Mouse (Mus musculus) stomach, embryonic 15.5 days (tissue): Measurements from ENCODE around the gene Ndufa13. TPM values are rescaled to one million over a fixed set of nuclear protein-coding genes. Genes with fewer than 3 reads are reported as not detected.
"Not testable (repeated sequence)": the region's sequence is repeated elsewhere in the genome, so short reads cannot be mapped to it uniquely, and the experiment has no call there.

Source experiments
- ATAC-seq: fragments of 200-750 bp; cut with Nextera tagmentation; 2 replicates; pipeline ENCODE4 v1.8.0; 2017; ENCODE audit warnings: low read depth, moderate number of reproducible peaks, moderate TSS enrichment; ENCODE audit not compliant: insufficient read depth, low FRiP score
- H3K27ac ChIP-seq: fragments of 300-500 bp; sonication (generic); 2 replicates; pipeline ENCODE4 v1.5.1; 2015; ENCODE audit warnings: mild to moderate bottlenecking, inconsistent platforms
- H3K27me3 ChIP-seq: fragments of 300-500 bp; sonication (generic); replicated peaks from 2 replicates; pipeline ENCODE4 v1.6.1; 2015; ENCODE audit warnings: inconsistent platforms
- H3K36me3 ChIP-seq: fragments of 300-500 bp; sonication (generic); 2 replicates; pipeline ENCODE4 v1.6.1; 2015; ENCODE audit warnings: inconsistent platforms
- H3K4me1 ChIP-seq: fragments of 300-500 bp; sonication (generic); 2 replicates; pipeline ENCODE4 v1.6.1; 2015; ENCODE audit warnings: inconsistent platforms
- H3K4me2 ChIP-seq: fragments of 300-500 bp; sonication (generic); 2 replicates; pipeline ENCODE4 v1.6.1; 2015; ENCODE audit warnings: mild to moderate bottlenecking, inconsistent platforms
- H3K4me3 ChIP-seq: fragments of 300-500 bp; sonication (generic); replicated peaks from 2 replicates; pipeline ENCODE4 v1.5.1; 2015; ENCODE audit warnings: inconsistent platforms
- H3K9ac ChIP-seq: fragments of 300-500 bp; sonication (generic); 2 replicates; pipeline ENCODE4 v1.6.1; 2015; ENCODE audit warnings: inconsistent platforms
- H3K9me3 ChIP-seq: fragments of 300-500 bp; sonication (generic); 2 replicates; pipeline ENCODE4 v1.6.1; 2016; ENCODE audit warnings: inconsistent platforms
- WGBS: fragments of 180-500 bp; shearing (Covaris S2); methylation state at CpG from one replicate; pipeline ENCODE4 v1.1.7; 2015; 5-methylcytosine and 5-hydroxymethylcytosine counted together
- polyA plus RNA-seq: library from polyadenylated mRNA; unstranded; fragments of >200 nt; fragmentation: Nextera tagmentation; extraction: Ambion mirVana; gene quantifications from 2 replicates; pipeline ENCODE4 v1.2.1, GENCODE M21; 2015

The Ndufa13 gene
- polyA plus RNA-seq, result 183 and 190 TPM in 2 replicates

- WGBS, result 2% methylated on average over 89 of the region's 89 CpGs
- H3K9ac ChIP-seq, result peak within 1 kb of the TSS; percentile 62
- H3K4me1 ChIP-seq, result peaks cover 22% of the 10 kb centered on the region
Measured at GRCm38 (mm10) chr8:69902163-69903062, at the start of gene Ndufa13, which contains the start of the genes Tssk6 and Yjefn3. TSS of gene Ndufa13 (minus strand) at chr8:69902558. TSS of gene Tssk6 (plus strand) at chr8:69902184. TSS of gene Yjefn3 (minus strand) at chr8:69902712.

DNA sequence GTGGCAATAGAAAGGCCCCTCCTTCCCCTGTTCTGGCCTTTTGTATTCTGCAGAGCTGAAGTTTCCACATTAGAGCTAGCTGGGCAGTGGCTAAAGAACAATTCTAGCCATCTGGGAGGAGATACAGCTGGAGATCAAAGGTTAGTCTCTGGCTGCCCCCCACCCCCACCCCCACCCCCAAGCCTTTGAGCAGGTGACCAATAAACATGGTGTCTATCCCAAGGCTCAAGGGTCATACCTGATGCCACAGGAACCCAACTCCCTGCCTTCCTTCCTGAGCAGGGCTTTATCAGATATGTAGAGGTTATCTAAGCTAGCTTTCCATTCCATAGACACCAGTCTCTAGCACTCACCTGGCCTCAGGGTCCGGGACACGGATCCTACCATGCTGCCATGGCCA lies 47.9 kb upstream of the Ndufa13 start:
- Histone ChIP-seq H3K27me3 (no peaks in the 10 kb centered on the region), H3K36me3 (no peaks in the 10 kb centered on the region), H3K9ac (no peak overlapping the region), H3K27ac (no peak overlapping the region), H3K9me3 (no peaks in the 10 kb centered on the region), H3K4me3 (no peak overlapping the region), H3K4me2 (no peak overlapping the region), H3K4me1 (no peaks in the 10 kb centered on the region; the same call in 1 of the 2 replicates)
- WGBS, result 93% methylated on average over 2 of the region's 2 CpGs
- ATAC-seq, result no peak

More at GRCm38 (mm10) chr8:69902163-69903062, at the start of gene Ndufa13, which contains the start of the genes Tssk6 and Yjefn3:
- no peaks in the 10 kb centered on the region for H3K9me3 ChIP-seq
- peak within 1 kb of the TSS; percentile 96 for H3K4me2 ChIP-seq
- 0 out of 2 replicates have a peak, but pooled peaks cover under 1% of the 10 kb centered on the region for H3K36me3 ChIP-seq
- peak within 1 kb of the TSS; percentile 80 for H3K4me3 ChIP-seq
- H3K27ac ChIP-seq, result peak within 1 kb of the TSS; percentile 96
- H3K27me3 ChIP-seq, result no peaks in the 10 kb centered on the region
- ATAC-seq, result peak; percentile 28

DNA sequence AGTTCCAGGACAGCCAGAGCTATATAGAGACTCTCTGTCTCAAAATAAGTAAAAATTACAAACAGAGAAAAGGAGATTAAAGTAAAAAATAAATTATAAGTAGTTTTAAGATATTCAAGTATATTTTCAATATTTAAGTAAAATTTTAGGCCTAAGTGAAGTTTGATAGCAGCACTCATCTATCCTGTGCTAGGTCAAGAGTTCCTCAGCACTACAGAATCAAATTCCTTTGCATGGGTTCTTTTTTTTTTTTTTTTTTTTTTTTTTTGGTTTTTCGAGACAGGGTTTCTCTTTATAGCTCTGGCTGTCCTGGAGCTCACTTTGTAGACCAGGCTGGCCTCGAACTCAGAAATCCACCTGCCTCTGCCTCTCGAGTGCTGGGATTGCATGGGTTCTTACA lies 40.1 kb upstream of the Ndufa13 start:
- H3K36me3 ChIP-seq, H3K4me3 ChIP-seq, ATAC-seq, H3K9ac ChIP-seq, H3K27ac ChIP-seq, H3K4me2 ChIP-seq, H3K9me3 ChIP-seq, H3K27me3 ChIP-seq: not testable (repeated sequence)
- H3K4me1 ChIP-seq, result peaks cover 12% of the 10 kb centered on the region; the same call in 1 of the 2 replicates
- 82% methylated on average over 3 of the region's 3 CpGs for WGBS

DNA sequence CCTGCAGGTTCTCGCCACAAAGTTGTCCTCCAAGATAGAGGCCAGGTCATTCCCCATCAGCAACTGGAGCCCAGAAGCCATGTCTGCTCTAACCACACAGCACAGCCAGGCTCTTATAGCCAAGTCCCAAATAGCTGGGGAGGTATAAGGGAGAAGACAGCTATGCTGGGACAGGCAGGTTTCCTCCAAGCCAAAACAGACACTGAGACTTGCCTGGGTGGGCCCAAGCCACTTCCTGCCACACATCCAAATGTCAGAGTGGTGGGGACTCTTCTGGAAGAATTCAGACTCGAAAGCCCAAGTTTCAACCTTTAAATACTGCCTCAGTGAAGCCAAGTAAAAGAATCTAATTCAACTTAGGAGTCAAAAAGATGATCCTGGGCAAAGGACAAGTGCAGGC lies 38.0 kb upstream of the Ndufa13 start:
- no peak for ATAC-seq
- H3K9me3 ChIP-seq, result no peaks in the 10 kb centered on the region
- no peak overlapping the region for H3K9ac ChIP-seq
- no peaks in the 10 kb centered on the region for H3K27me3 ChIP-seq
- no peak overlapping the region for H3K27ac ChIP-seq
- no peak overlapping the region for H3K4me2 ChIP-seq
- no peak overlapping the region for H3K4me3 ChIP-seq
- 80% methylated on average over 2 of the region's 2 CpGs for WGBS
- H3K4me1 ChIP-seq, result peaks cover 26% of the 10 kb centered on the region
- H3K36me3 ChIP-seq, result no peaks in the 10 kb centered on the region

GRCm38 (mm10) chr8:69939633-69940032 lies 37.3 kb upstream of the Ndufa13 start:
- H3K9me3 ChIP-seq, result no peaks in the 10 kb centered on the region
- peak; percentile 50; the same call in 1 of the 2 replicates for ATAC-seq
- no peaks in the 10 kb centered on the region for H3K27me3 ChIP-seq
- H3K4me2 ChIP-seq, result no peak overlapping the region
- WGBS, result 25% methylated on average over 3 of the region's 3 CpGs
- H3K36me3 ChIP-seq, result peaks cover 4% of the 10 kb centered on the region; the same call in 1 of the 2 replicates
- H3K4me3 ChIP-seq, result no peak overlapping the region
- no peak overlapping the region for H3K27ac ChIP-seq
- H3K9ac ChIP-seq, result no peak overlapping the region
- H3K4me1 ChIP-seq, result peaks cover 27% of the 10 kb centered on the region

DNA sequence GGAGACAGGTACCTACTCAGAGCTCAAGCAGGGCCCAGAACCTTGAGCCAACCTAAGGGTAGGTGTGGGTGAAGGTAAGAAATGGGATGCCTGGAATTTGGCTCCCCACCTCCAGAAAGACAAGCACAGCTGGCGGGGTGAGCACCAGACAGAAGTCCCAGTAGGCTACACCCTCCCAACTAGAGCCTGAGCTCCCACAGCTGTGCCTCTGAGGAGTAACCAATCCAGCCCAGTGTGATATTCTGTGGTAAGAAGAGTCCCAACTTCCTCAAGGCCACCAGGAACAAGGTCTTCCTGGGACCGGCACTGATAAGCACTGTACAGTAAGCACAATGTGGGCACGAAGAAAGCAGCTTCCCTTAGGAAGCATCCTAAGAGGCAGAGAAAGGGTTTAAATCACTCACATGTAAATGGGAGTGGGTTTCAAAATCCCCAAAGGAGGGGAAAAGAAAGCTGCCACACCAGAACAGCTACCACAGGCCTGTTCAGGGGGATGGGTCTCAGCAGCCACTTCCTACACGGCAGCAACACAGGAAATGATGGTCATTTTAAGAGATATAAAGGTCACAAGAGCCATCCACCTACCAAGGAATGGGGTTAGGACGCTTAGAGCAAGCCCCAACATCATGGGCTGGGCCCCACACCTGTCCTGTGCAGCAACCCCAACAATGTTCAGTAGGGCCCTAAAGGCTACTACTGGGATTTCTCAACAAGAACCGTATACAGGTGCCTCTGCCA lies 36.1 kb upstream of the Ndufa13 start:
- peaks cover 27% of the 10 kb centered on the region for H3K4me1 ChIP-seq
- no peak for ATAC-seq

GRCm38 (mm10) chr8:69937466-69937865 lies 35.1 kb upstream of the Ndufa13 start:
- no peaks in the 10 kb centered on the region for H3K27me3 ChIP-seq
- H3K9ac ChIP-seq, result no peak overlapping the region
- H3K4me3 ChIP-seq, result no peak overlapping the region
- H3K9me3 ChIP-seq, result no peaks in the 10 kb centered on the region
- H3K36me3 ChIP-seq, result peaks cover 7% of the 10 kb centered on the region; the same call in 1 of the 2 replicates
- H3K4me1 ChIP-seq, result peaks cover 27% of the 10 kb centered on the region
- 76% methylated on average over 3 of the region's 3 CpGs for WGBS
- H3K4me2 ChIP-seq, result no peak overlapping the region
- H3K27ac ChIP-seq, result peak overlapping the region; percentile 12; the same call in 1 of the 2 replicates
- ATAC-seq, result no peak

More for the DNA sequence above, 36.1 kb upstream of the Ndufa13 start:
- no peak overlapping the region for H3K4me3 ChIP-seq
- no peaks in the 10 kb centered on the region for H3K27me3 ChIP-seq
- H3K9ac ChIP-seq, result no peak overlapping the region
- no peak overlapping the region for H3K4me2 ChIP-seq
- no peak overlapping the region for H3K27ac ChIP-seq
- H3K36me3 ChIP-seq, result peaks cover 7% of the 10 kb centered on the region; the same call in 1 of the 2 replicates
- 75% methylated on average over 6 of the region's 6 CpGs for WGBS
- no peaks in the 10 kb centered on the region for H3K9me3 ChIP-seq

DNA sequence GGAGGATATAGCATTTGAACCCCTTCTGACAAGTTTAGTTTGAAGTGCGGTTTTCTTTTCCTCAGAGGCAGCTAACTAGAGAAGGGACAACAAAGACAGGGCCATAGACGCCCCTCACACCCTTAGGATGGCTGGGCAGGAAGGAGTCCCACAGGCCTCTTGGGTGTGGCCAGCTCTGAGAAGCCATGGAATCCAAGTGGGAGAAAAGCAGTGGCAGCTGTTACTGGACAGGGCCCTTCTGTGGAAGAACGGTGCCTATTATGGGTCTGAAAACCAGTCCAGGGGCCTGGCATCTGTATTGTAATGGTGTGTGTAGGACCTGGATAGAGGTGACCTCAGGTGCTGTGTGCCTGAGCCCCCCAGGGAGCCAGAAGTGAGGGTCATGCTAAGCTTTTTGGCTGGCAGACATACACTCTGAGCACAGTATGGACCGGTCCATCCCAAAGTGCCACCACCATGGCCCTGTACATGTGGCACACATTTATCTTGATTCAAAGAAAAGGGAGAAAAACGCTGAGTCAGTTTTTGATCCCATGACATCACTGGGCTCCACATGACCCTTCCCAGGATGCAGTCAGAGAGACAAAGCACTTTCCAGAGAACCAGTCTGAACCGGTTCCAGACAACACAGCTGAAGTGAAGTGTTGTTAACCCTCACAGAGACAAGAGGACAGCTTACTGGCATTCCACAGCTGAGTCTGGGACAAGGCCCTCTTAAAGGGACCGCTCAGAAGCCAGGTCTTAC lies 33.9 kb upstream of the Ndufa13 start:
- no peaks in the 10 kb centered on the region for H3K27me3 ChIP-seq
- peak; percentile 77; the same call in 1 of the 2 replicates for ATAC-seq
- H3K4me2 ChIP-seq, result no peak overlapping the region
- H3K9ac ChIP-seq, result no peak overlapping the region
- H3K27ac ChIP-seq, result 0 out of 2 replicates have a peak overlapping the region, but pooled peaks have one; percentile 16
- no peak overlapping the region for H3K4me3 ChIP-seq
- peaks cover 7% of the 10 kb centered on the region; the same call in 1 of the 2 replicates for H3K36me3 ChIP-seq
- H3K9me3 ChIP-seq, result no peaks in the 10 kb centered on the region
- 52% methylated on average over 7 of the region's 7 CpGs for WGBS
- H3K4me1 ChIP-seq, result peaks cover 27% of the 10 kb centered on the region

DNA sequence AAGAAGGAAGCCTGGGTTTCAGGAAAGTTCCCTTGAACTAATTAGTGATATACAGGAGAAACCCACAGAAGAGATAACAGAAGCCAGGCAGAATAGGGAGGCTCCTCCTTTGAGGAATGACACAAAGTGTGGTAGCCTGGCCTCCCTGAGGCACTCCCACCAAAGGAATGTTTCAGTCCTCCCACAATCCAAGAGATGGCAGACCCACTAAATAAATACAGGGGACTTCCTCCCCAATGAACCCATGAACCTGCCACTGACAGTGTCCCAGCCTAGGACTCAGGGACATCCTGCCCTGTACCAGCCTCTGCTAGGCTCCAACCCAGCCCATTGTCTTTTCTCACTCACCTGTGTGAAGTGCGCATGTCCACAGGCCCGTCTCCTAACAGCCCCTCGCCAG lies 33.1 kb upstream of the Ndufa13 start:
- H3K9ac ChIP-seq, result no peak overlapping the region
- H3K4me3 ChIP-seq, result no peak overlapping the region
- H3K9me3 ChIP-seq, result no peaks in the 10 kb centered on the region
- H3K27me3 ChIP-seq, result no peaks in the 10 kb centered on the region
- WGBS, result 89% methylated on average over 3 of the region's 3 CpGs
- peaks cover 7% of the 10 kb centered on the region; the same call in 1 of the 2 replicates for H3K36me3 ChIP-seq
- H3K4me2 ChIP-seq, result no peak overlapping the region
- H3K4me1 ChIP-seq, result peaks cover 27% of the 10 kb centered on the region
- H3K27ac ChIP-seq, result peak overlapping the region; percentile 16; the same call in 1 of the 2 replicates
- 0 out of 2 replicates have a peak, but pooled peaks have one; percentile 12 for ATAC-seq

- no peak for ATAC-seq
- WGBS, result 81% methylated on average over 5 of the region's 5 CpGs
- no peak overlapping the region for H3K9ac ChIP-seq
Measured at GRCm38 (mm10) chr8:69934582-69934981, 32.2 kb upstream of the Ndufa13 start.

DNA sequence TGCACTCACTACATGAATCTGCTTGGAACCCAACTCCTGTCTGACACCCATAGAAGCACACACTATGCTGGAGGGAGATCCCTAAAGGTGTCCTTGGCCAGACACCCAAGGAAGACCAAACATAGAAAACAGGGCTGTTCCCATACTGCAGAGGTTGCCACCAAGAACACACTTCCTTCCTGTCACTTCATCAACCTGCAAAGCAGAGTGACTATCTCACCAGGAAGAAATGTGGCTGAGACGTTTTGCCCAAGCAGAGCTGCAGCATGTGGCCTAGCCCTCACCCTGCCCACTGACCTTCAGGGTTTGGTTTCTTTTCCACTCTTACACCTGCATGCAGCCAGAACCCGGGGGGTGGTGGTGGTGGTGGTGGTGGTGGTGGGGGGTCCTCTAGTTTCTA lies 31.5 kb upstream of the Ndufa13 start:
- peaks cover 7% of the 10 kb centered on the region; the same call in 1 of the 2 replicates for H3K36me3 ChIP-seq
- H3K9me3 ChIP-seq, result no peaks in the 10 kb centered on the region
- ATAC-seq, result no peak
- 69% methylated on average over 2 of the region's 2 CpGs for WGBS
- H3K27ac ChIP-seq, result no peak overlapping the region
- H3K4me3 ChIP-seq, result no peak overlapping the region
- H3K4me1 ChIP-seq, result peaks cover 21% of the 10 kb centered on the region
- H3K4me2 ChIP-seq, result no peak overlapping the region
- no peaks in the 10 kb centered on the region for H3K27me3 ChIP-seq
- H3K9ac ChIP-seq, result no peak overlapping the region

More at GRCm38 (mm10) chr8:69934582-69934981, 32.2 kb upstream of the Ndufa13 start:
- Histone ChIP-seq H3K27ac (0 out of 2 replicates have a peak overlapping the region, but pooled peaks have one; percentile 12), H3K27me3 (no peaks in the 10 kb centered on the region), H3K36me3 (peaks cover 7% of the 10 kb centered on the region; the same call in 1 of the 2 replicates), H3K4me2 (no peak overlapping the region), H3K4me1 (peaks cover 21% of the 10 kb centered on the region), H3K9me3 (no peaks in the 10 kb centered on the region), H3K4me3 (no peak overlapping the region)
